Comparison of ENCODE assay signal across 8 mouse cellular contexts in the genomic region with DNA sequence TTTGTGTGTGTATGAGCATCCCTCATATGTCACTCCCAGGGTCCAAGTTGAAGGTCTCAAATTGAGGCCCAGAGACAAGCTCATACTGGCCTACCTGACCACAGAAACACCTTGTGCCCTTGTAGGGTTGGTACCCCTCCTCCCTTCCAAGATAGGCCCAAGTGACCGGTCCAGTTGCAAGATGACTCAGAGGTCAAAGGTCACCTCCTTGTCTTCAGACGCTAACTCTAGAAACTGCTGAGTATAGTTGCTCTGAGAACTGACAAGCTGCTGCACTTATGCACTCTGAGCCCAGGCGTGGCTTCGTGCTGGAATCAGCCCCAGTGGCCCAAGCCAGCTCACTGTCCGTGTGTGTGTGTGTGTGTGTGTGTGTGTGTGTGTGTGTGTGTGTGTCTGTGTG. TPM values are rescaled to one million over a fixed set of nuclear protein-coding genes. Genes with fewer than 3 reads are reported as not detected.
DNase-seq lines count a peak whose midpoint lies in the region; ATAC-seq lines count a peak whose summit lies in the region.

No protein-coding gene starts in this region.

- H3K4me1 ChIP-seq in forebrain, embryonic 11.5 days (replicated peaks; ENCODE audit: control insufficient read depth, insufficient read depth, low read length), result peaks cover 5% of the 10 kb centered on the region
- peaks cover 47% of the 10 kb centered on the region for H3K4me1 ChIP-seq in forebrain, embryonic 10.5 days
- H3K4me1 ChIP-seq in hindbrain, embryonic 15.5 days (replicated peaks), result peaks cover 39% of the 10 kb centered on the region

- 36% methylated on average over 5 of the region's 5 CpGs for WGBS in forebrain, embryonic 11.5 days
- WGBS in forebrain, embryonic 10.5 days, result 35% methylated on average over 5 of the region's 5 CpGs
- WGBS in hindbrain, embryonic 15.5 days, result 26% methylated on average over 5 of the region's 5 CpGs

- no peak for ATAC-seq in forebrain, embryonic 11.5 days (replicated peaks; ENCODE audit: low FRiP score)
- no peak for ATAC-seq in hindbrain, embryonic 15.5 days (ENCODE audit: low FRiP score, low read depth)

- 0 out of 2 replicates have a peak overlapping the region, but pooled peaks have one; percentile 2 for H3K4me2 ChIP-seq in forebrain, embryonic 11.5 days (ENCODE audit: low read depth, low read length, severe bottlenecking)
- peak overlapping the region; percentile 92 for H3K4me2 ChIP-seq in hindbrain, embryonic 15.5 days

- H3K27me3 ChIP-seq in forebrain, embryonic 11.5 days (ENCODE audit: control insufficient read depth, insufficient read depth, low read length), result no peaks in the 10 kb centered on the region
- no peaks in the 10 kb centered on the region for H3K27me3 ChIP-seq in forebrain, embryonic 10.5 days (ENCODE audit: poor library complexity, severe bottlenecking)
- no peaks in the 10 kb centered on the region for H3K27me3 ChIP-seq in hindbrain, embryonic 15.5 days

- no peak overlapping the region for H3K4me3 ChIP-seq in forebrain, embryonic 11.5 days (ENCODE audit: low read depth, low read length)
- H3K4me3 ChIP-seq in forebrain, embryonic 10.5 days, result no peak overlapping the region
- H3K4me3 ChIP-seq in hindbrain, embryonic 15.5 days, result peak overlapping the region; percentile 89

- H3K9me3 ChIP-seq in forebrain, embryonic 11.5 days (ENCODE audit: control insufficient read depth, low read length), result no peaks in the 10 kb centered on the region
- no peaks in the 10 kb centered on the region for H3K9me3 ChIP-seq in forebrain, embryonic 10.5 days
- no peaks in the 10 kb centered on the region for H3K9me3 ChIP-seq in hindbrain, embryonic 15.5 days

- H3K27ac ChIP-seq in forebrain, embryonic 11.5 days (ENCODE audit: low read depth, low read length), result no peak overlapping the region
- no peak overlapping the region for H3K27ac ChIP-seq in forebrain, embryonic 10.5 days
- no peak overlapping the region for H3K27ac ChIP-seq in hindbrain, embryonic 15.5 days (replicated peaks)

- no peak for DNase-seq in forebrain, embryonic 11.5 days (ENCODE audit: low spot score)
- no peak for DNase-seq in forebrain, embryonic 10.5 days (ENCODE audit: extremely low spot score, low spot score)
- peak; percentile 73 for DNase-seq in NIH3T3 (ENCODE audit: low read depth)
- peak; percentile 20 for DNase-seq in lung, postnatal 14 days
- DNase-seq in yolk sac, embryonic 10.5 days (ENCODE audit: low spot score), result peak; percentile 86
- DNase-seq in cerebellum, postnatal 10 days, result no peak
- DNase-seq in c-Kit-positive CD71-positive TER-119-positive erythroid progenitor cells, embryonic 14.5 days (ENCODE audit: low spot score), result no peak

- H3K36me3 ChIP-seq in forebrain, embryonic 11.5 days (ENCODE audit: control insufficient read depth, insufficient read depth, low read length), result no peaks in the 10 kb centered on the region
- H3K36me3 ChIP-seq in forebrain, embryonic 10.5 days (replicated peaks), result peaks cover 16% of the 10 kb centered on the region
- peaks cover 14% of the 10 kb centered on the region; the same call in 1 of the 2 replicates for H3K36me3 ChIP-seq in hindbrain, embryonic 15.5 days

- no peak overlapping the region for H3K9ac ChIP-seq in forebrain, embryonic 11.5 days (ENCODE audit: low read length)
- peak overlapping the region; percentile 17; the same call in 1 of the 2 replicates for H3K9ac ChIP-seq in hindbrain, embryonic 15.5 days

RNA-seq across cellular contexts. Expression of gene Castor2, which starts 2.4 kb away (rescaled TPM):
- polyA plus RNA-seq in forebrain, embryonic 11.5 days (2014; fragmentation: Nextera tagmentation; extraction: Ambion mirVana), result 11.8 and 13.9 TPM in 2 replicates
- polyA plus RNA-seq in forebrain, embryonic 10.5 days (2016; fragmentation: Nextera tagmentation; extraction: Ambion mirVana), result 7.9 and 8.8 TPM in 2 replicates
- 26.6 and 27.5 TPM in 2 replicates for polyA plus RNA-seq in hindbrain, embryonic 15.5 days (2015; fragmentation: Nextera tagmentation; extraction: Ambion mirVana)

Comparison
In these comparisons a context has a peak if more than half of its experiments do, and no peak if none do; other contexts are left out.
1. DNase-seq: peak in NIH3T3 (single experiment), lung, postnatal 14 days (single experiment) and yolk sac, embryonic 10.5 days (single experiment); none in forebrain, embryonic 11.5 days (single experiment), forebrain, embryonic 10.5 days (single experiment), cerebellum, postnatal 10 days (0 of 2) and c-Kit-positive CD71-positive TER-119-positive erythroid progenitor cells, embryonic 14.5 days (single experiment).